Mouse (Mus musculus) Patski (cell line): ENCODE data around the gene Lif. TPM values are rescaled to one million over a fixed set of nuclear protein-coding genes. Genes with fewer than 3 reads are reported as not detected.

Experiments used
- ATAC-seq: fragments of 100-300 bp; one replicate; pipeline ENCODE4 v1.8.0; 2021
- CTCF ChIA-PET: fragments of 350-600 bp; sonication (Branson Sonifier 250); formaldehyde crosslinking; loops from one replicate; lab custom pipeline; 2022; ENCODE audit warnings: inconsistent platforms; lab: Charles Lee
- POLR2A ChIA-PET: fragments of 350-600 bp; sonication (Branson Sonifier 250); formaldehyde crosslinking; loops from one replicate; lab custom pipeline; 2022; ENCODE audit warnings: antibody characterized with exemption, inconsistent platforms; lab: Charles Lee
- DNase-seq: peaks from one replicate; pipeline ENCODE4 v3.0.0-alpha.2; 2011; ENCODE audit warnings: low read depth, low spot score
- H3K27me3 ChIP-seq: fragments of 371-371 bp; one replicate; pipeline ENCODE4 v1.5.1; 2021
- CTCF ChIP-seq: fragments of 100-300 bp; IDR thresholded peaks from one replicate; pipeline ENCODE4 v1.5.1; 2021
- in situ Hi-C: fragments of 300-500 bp; cut with MboI; formaldehyde crosslinking; loops from 3 replicates; pipeline ENCODE4 v1.11.1; 2018; ENCODE audit warnings: low pct_unique_long_range_greater_than_20kb, mixed read lengths
- polyA plus RNA-seq: library from polyadenylated mRNA; unstranded; gene quantifications from one replicate; pipeline ENCODE4 v1.2.3, GENCODE M21; 2021

Lif gene
- polyA plus RNA-seq, 1 experiment from 2014 or later: 31.3 TPM

DNA sequence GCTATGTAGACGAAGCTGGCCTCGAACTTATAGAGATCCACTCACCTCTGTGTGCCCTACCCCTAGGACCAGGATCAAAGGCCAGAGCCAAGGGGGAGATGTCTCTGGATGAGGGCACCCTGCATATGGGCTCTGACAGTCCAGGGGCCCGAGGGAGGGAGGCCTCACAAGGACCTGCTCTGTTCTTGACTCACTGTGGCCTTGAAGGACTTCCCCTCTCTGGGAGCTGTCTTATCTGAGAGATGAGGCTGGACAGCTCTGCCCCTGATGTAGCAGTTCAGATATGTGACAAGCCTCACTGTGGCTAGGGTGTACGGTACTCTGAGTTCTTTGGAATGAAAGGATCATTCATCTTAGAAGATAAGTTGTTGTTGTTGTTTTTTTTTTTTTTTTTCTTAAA is 52.3 kb downstream of the Lif start:
- in situ Hi-C loops: loop anchor here (10.0 kb wide), 1 partner anchor 205 kb away; no protein-coding TSS in a partner anchor

DNA sequence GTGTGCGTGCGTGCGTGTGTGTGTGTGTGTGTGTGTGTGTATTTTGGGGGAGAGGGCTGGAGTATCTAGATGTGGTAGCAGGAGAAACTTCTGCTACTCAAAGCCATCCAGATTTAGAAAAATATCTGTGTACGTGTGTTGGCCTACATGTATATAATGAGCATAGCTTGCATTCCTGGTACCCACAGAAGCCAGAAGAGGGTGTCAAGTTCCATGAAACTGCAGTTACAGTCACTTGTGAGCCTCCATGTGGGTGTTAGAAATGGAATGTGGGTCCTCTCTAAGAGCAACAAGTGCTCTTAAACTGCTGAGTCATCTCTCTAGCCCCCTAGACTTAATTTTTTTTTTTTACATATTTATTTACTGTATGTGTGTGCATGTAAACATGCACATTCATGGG is 53.0 kb downstream of the Lif start:
- no peaks in the 10 kb centered on the region for H3K27me3 ChIP-seq
- ChIA-PET CTCF (interaction anchor here (0.7 to 7.1 kb wide), 6 partner anchors 12 to 117 kb away, joined by 3 to 52 read pairs (median 4); no protein-coding TSS in a partner anchor), POLR2A (interaction anchor here (0.7 to 1.6 kb wide), 4 partner anchors 8 to 399 kb away, joined by 3 to 6 read pairs (median 4); no protein-coding TSS in a partner anchor)
- in situ Hi-C loops: no loop called here
- TF ChIP-seq CTCF: no peak
- no peak for ATAC-seq
- DNase-seq: no peak

More for the DNA sequence above, 52.3 kb downstream of the Lif start:
- DNase-seq (no peak), ATAC-seq (no peak)
- H3K27me3 ChIP-seq: no peaks in the 10 kb centered on the region
- ChIA-PET CTCF (interaction anchor here (0.7 to 7.1 kb wide), 6 partner anchors 11 to 117 kb away, joined by 3 to 52 read pairs (median 4); no protein-coding TSS in a partner anchor), POLR2A (interaction anchor here (0.7 to 1.6 kb wide), 6 partner anchors 9 to 399 kb away, joined by 3 to 6 read pairs (median 4); no protein-coding TSS in a partner anchor)
- TF ChIP-seq CTCF: no peak

DNA sequence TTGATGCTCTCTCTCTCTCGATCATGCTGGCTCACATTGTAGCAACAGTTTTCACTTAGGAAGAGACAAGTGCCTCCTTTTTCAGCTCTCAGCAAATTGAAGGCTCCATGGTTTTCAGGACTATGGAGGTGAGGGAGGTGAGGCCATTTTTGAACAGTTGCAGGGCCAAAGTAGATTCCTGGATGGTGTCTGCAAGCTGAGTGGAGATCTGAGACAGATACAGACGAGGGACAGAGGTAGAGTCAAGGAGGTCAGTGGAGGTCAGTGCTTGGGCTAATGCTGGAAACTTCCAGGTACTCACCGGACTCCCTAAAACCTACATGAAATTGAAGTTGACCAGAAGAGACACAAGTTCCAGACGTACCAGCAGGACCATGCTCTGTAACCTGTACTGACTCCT is 54.8 kb downstream of the Lif start:
- no peak for TF ChIP-seq CTCF
- ChIA-PET POLR2A (no interaction called here), CTCF (interaction anchor here (7.1 kb wide), 1 partner anchor 51 kb away, joined by 52 read pairs; no protein-coding TSS in a partner anchor)
- DNase-seq (no peak), ATAC-seq (no peak)
- no peaks in the 10 kb centered on the region for H3K27me3 ChIP-seq
- in situ Hi-C loops: no loop called here

DNA sequence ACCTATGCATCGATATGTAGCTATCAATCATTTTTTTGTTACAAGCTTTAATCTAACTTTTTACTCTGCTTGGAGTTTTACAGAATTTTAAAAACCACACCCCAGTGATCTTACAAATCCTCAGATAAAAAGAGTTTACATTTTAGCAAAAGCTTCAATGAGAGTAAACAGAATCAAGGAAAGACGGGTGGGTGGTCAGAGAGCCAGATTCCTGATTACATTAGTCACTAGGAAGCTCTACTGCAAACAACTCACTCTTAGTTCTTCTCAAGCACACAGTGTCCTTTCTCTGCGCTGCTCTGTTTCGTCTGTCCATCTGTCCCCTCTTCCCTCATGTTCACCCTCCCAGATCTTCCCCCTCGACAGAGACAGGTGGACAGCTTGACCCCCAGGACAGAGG is 59.9 kb downstream of the Lif start:
- ChIA-PET POLR2A (interaction anchor here (0.8 to 1.1 kb wide), 2 partner anchors 51 to 55 kb away, joined by 4 read pairs; no protein-coding TSS in a partner anchor), CTCF (no interaction called here)
- no peak for DNase-seq
- no peaks in the 10 kb centered on the region for H3K27me3 ChIP-seq
- no peak for TF ChIP-seq CTCF
- in situ Hi-C loops: no loop called here
- ATAC-seq: no peak

DNA sequence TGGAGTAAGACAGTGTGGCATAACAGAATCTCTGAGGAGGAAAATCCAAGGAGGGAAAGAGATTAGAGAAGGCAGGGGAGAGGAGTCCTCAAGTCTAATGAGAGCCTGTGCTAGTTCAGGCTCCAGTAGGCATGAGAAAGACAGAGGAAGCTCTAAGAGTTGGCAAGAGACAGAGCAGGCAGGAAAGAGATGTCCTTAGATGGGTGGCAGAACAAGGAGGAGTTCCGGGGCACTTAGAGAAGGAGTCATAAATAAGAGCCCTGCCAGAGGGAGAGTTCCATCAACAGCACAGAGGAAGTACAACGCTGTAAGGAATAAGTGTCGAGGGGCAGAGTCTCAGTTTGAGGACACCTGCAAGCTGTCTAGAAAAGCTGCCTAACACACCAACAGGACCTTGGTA is 60.7 kb downstream of the Lif start:
- POLR2A ChIA-PET: interaction anchor here (0.5 to 1.1 kb wide), 3 partner anchors 8 to 56 kb away, joined by 3 to 4 read pairs (median 4); no protein-coding TSS in a partner anchor
- in situ Hi-C loops: no loop called here
- no peaks in the 10 kb centered on the region for H3K27me3 ChIP-seq
- no peak for DNase-seq
- CTCF ChIA-PET: no interaction called here
- no peak for ATAC-seq
- TF ChIP-seq CTCF: no peak

DNA sequence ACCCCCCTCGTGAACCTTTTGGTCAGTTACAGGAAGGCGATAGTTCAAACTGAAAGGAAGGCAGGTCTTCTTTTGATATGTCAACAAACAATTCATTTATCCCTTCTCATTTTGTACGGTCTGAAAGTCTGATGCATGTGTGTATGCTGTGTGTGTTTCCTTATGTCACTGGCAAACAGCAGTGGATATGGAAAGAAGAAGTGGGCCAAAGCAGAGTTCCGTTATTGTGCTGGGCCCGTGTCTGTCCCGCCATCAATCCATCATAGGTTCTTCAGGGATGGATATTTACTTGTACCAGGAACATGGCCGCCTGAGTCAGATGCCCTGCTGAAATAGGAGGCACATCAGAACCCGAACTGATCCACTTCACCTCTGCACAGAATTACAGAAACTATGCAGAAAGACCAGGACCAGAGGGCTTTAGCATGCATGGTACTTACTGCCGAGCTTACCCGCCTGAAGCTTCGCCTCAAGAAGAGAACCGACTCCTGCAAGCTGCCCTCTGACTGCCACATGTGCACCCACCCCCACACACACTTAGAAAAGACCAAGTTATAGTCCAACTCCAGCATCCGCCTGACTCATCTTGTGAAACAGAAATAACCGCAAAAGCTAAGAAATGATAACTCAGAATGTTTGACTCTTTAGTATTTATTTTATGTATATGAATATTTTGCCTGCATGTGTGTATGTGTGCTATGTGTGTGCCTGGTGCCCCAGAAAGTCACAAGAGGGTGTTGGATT is 62.0 kb downstream of the Lif start:
- POLR2A ChIA-PET: no interaction called here
- in situ Hi-C loops: no loop called here
- no peak for TF ChIP-seq CTCF
- DNase-seq (no peak), ATAC-seq (no peak)
- H3K27me3 ChIP-seq: no peaks in the 10 kb centered on the region
- CTCF ChIA-PET: no interaction called here

DNA sequence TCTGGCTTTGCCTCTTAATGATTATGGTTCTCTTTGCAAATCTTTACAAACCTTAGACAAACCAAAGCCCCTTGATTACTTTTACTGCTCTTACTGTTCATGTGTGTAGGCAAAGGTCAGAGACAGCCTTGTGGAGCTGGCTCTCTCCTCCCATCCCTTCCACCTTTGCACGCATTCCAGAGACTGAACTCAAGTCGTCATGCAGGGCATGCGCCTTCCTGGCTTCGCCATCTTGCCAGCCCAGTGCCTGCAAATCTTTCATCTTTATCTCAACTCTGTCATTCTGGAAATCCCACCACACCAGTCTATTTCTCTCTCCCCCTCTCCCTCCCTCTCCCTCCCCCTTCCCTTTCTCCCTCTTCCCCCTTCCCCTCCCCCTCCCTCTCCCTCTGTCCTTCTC is 63.5 kb downstream of the Lif start:
- H3K27me3 ChIP-seq: no peaks in the 10 kb centered on the region
- CTCF ChIA-PET: no interaction called here
- DNase-seq (no peak), ATAC-seq (no peak)
- in situ Hi-C loops: no loop called here
- POLR2A ChIA-PET: no interaction called here
- TF ChIP-seq CTCF: no peak

Other genes starting within 250 kb of the Lif start
- gene Sec14l4, start 226.1 kb upstream of the Lif start, polyA plus RNA-seq: not detected
- not detected for gene Sec14l3, start 192.7 kb upstream of the Lif start, polyA plus RNA-seq
- 15.1 TPM for gene Mtfp1, start 162.1 kb upstream of the Lif start, polyA plus RNA-seq
- 23.6 TPM for gene Sec14l2, start 134.1 kb upstream of the Lif start, polyA plus RNA-seq
- 31.8 TPM for gene Rnf215, start 122.4 kb upstream of the Lif start, polyA plus RNA-seq
- gene Ccdc157, start 97.3 kb upstream of the Lif start, polyA plus RNA-seq: 17.3 TPM
- 45.2 TPM for gene Sf3a1, start 97.2 kb upstream of the Lif start, polyA plus RNA-seq
- 50.9 TPM for gene Tbc1d10a, start 70.8 kb upstream of the Lif start, polyA plus RNA-seq
- 0.35 TPM for gene Castor1, start 39.3 kb upstream of the Lif start, polyA plus RNA-seq
- gene Osm, start 21.1 kb upstream of the Lif start, polyA plus RNA-seq: not detected
- not detected for gene Hormad2, start 183.5 kb downstream of the Lif start, polyA plus RNA-seq